Mouse (Mus musculus) embryonic facial prominence, embryonic 12.5 days (tissue): Measurements from ENCODE around the gene Erfe. TPM values are rescaled to one million over a fixed set of nuclear protein-coding genes. Genes with fewer than 3 reads are reported as not detected.

Experiments used
- ATAC-seq: fragments of 200-750 bp; cut with Nextera tagmentation; 2 replicates; pipeline ENCODE4 v1.8.0; 2017; ENCODE audit not compliant: insufficient number of reproducible peaks, insufficient read depth, low FRiP score, low TSS enrichment
- H3K27ac ChIP-seq: fragments of 300-500 bp; sonication (generic); 2 replicates; pipeline ENCODE4 v1.5.1; 2016; ENCODE audit warnings: mild to moderate bottlenecking
- H3K27me3 ChIP-seq: fragments of 300-500 bp; sonication (generic); 2 replicates; pipeline ENCODE4 v1.6.1; 2016; ENCODE audit warnings: mild to moderate bottlenecking, moderate library complexity
- H3K36me3 ChIP-seq: fragments of 300-500 bp; sonication (generic); 2 replicates; pipeline ENCODE4 v1.6.1; 2016; ENCODE audit warnings: mild to moderate bottlenecking
- H3K4me1 ChIP-seq: fragments of 300-500 bp; sonication (generic); 2 replicates; pipeline ENCODE4 v1.6.1; 2016
- H3K4me2 ChIP-seq: fragments of 300-500 bp; sonication (generic); replicated peaks from 2 replicates; pipeline ENCODE4 v1.6.1; 2016; ENCODE audit warnings: mild to moderate bottlenecking, moderate library complexity
- H3K4me3 ChIP-seq: fragments of 300-500 bp; sonication (generic); 2 replicates; pipeline ENCODE4 v1.5.1; 2016; ENCODE audit warnings: mild to moderate bottlenecking
- H3K9ac ChIP-seq: fragments of 300-500 bp; sonication (generic); 2 replicates; pipeline ENCODE4 v1.6.1; 2016; ENCODE audit warnings: mild to moderate bottlenecking, moderate library complexity
- H3K9me3 ChIP-seq: fragments of 300-500 bp; sonication (generic); 2 replicates; pipeline ENCODE4 v1.6.1; 2016; ENCODE audit warnings: mild to moderate bottlenecking, moderate library complexity
- WGBS: fragments of 180-500 bp; shearing (Covaris S2); methylation state at CpG from one replicate; pipeline ENCODE4 v1.1.7; 2016; 5-methylcytosine and 5-hydroxymethylcytosine counted together
- polyA plus RNA-seq: library from polyadenylated mRNA; unstranded; fragments of >200 nt; fragmentation: Nextera tagmentation; extraction: Ambion mirVana; gene quantifications from 2 replicates; pipeline ENCODE4 v1.2.1, GENCODE M21; 2016

Gene Erfe
- polyA plus RNA-seq, 1 experiment from 2014 or later, result 1.8 TPM

GRCm38 (mm10) chr1:91413030-91413506 lies 46.8 kb downstream of the Erfe start:
- WGBS, result 2% methylated on average over 34 of the region's 34 CpGs
- ATAC-seq, result peak; percentile 91
- Histone ChIP-seq H3K4me1 (peaks cover 22% of the 10 kb centered on the region), H3K4me2 (peak overlapping the region; percentile 95), H3K9me3 (no peaks in the 10 kb centered on the region), H3K4me3 (peak overlapping the region; percentile 61), H3K36me3 (no peaks in the 10 kb centered on the region), H3K27ac (peak overlapping the region; percentile 92), H3K27me3 (0 out of 2 replicates have a peak, but pooled peaks cover 5% of the 10 kb centered on the region), H3K9ac (peak overlapping the region; percentile 72)

- WGBS, result under 1% methylated on average over 14 of the region's 14 CpGs
- peaks cover 22% of the 10 kb centered on the region for H3K4me1 ChIP-seq
Measured at GRCm38 (mm10) chr1:91413536-91413897, 47.3 kb downstream of the Erfe start.

DNA sequence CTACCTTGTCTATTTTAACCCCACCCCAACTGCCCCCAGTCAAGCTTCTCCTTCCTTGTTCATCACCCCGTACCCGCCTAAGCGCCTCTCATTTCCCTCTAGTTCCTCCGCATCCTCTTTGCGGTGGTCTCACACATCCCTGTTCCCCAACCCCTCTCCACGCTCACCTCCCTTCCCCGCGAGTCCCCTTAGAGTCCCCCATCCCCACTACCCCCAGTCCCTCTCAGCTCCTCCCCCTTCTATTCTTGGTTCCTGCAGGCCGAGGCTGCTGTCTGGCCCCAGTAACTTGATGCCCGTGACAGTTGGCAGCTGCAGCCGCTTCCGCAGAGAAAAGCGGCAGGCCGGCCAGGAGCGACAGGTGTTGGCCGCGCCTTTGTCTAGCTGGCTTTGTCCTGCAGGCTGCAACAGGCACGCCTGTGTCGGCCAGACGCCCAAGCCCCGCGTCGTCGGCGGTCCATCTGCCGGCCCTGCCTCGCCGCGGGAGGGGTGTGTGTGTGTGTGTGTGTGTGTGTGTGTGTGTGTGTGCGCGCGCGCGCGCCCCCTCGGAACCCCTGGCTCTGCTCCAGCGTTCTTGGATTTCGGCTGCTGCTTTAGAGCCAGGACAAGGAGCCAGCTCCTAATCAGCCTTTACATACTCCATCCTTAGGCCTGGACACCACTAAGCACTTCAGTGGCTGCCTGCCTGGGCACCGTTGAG lies 47.8 kb downstream of the Erfe start, which contains the start of gene Hes6:
Gene Hes6, minus strand, starts transcription at position 141 of the 697 bp plus-strand sequence.
- Histone ChIP-seq H3K27me3 (0 out of 2 replicates have a peak, but pooled peaks cover 5% of the 10 kb centered on the region), H3K4me1 (peaks cover 22% of the 10 kb centered on the region), H3K36me3 (no peaks in the 10 kb centered on the region), H3K9me3 (no peaks in the 10 kb centered on the region), H3K9ac (peak within 1 kb of the TSS; percentile 72), H3K27ac (peak within 1 kb of the TSS; percentile 92), H3K4me3 (peak within 1 kb of the TSS; percentile 61), H3K4me2 (peak within 1 kb of the TSS; percentile 95)
- under 1% methylated on average over 29 of the region's 39 CpGs for WGBS
- ATAC-seq, result peak; percentile 54

More at GRCm38 (mm10) chr1:91413536-91413897, 47.3 kb downstream of the Erfe start:
- Histone ChIP-seq H3K4me3 (peak overlapping the region; percentile 61), H3K9me3 (no peaks in the 10 kb centered on the region), H3K27ac (peak overlapping the region; percentile 92), H3K9ac (peak overlapping the region; percentile 7), H3K4me2 (peak overlapping the region; percentile 95), H3K36me3 (no peaks in the 10 kb centered on the region), H3K27me3 (0 out of 2 replicates have a peak, but pooled peaks cover 5% of the 10 kb centered on the region)
- 0 out of 2 replicates have a peak, but pooled peaks have one; percentile 3 for ATAC-seq

GRCm38 (mm10) chr1:91414903-91415302 lies 48.7 kb downstream of the Erfe start:
- no peak for ATAC-seq
- Histone ChIP-seq H3K4me2 (peak overlapping the region; percentile 95; the same call in 1 of the 2 replicates), H3K9me3 (no peaks in the 10 kb centered on the region), H3K27ac (peak overlapping the region; percentile 92), H3K9ac (peak overlapping the region; percentile 7; the same call in 1 of the 2 replicates), H3K4me3 (no peak overlapping the region), H3K4me1 (peaks cover 22% of the 10 kb centered on the region), H3K27me3 (0 out of 2 replicates have a peak, but pooled peaks cover 5% of the 10 kb centered on the region), H3K36me3 (no peaks in the 10 kb centered on the region)
- WGBS, result 49% methylated on average over 4 of the region's 4 CpGs

- ATAC-seq, result no peak
- 81% methylated on average over 5 of the region's 5 CpGs for WGBS
- no peak overlapping the region for H3K4me3 ChIP-seq
- H3K4me2 ChIP-seq, result no peak overlapping the region
- H3K4me1 ChIP-seq, result peaks cover 22% of the 10 kb centered on the region
- H3K27me3 ChIP-seq, result 0 out of 2 replicates have a peak, but pooled peaks cover 5% of the 10 kb centered on the region
- peak overlapping the region; percentile 92; the same call in 1 of the 2 replicates for H3K27ac ChIP-seq
- H3K36me3 ChIP-seq, result no peaks in the 10 kb centered on the region
- H3K9me3 ChIP-seq, result no peaks in the 10 kb centered on the region
- no peak overlapping the region for H3K9ac ChIP-seq
Measured at GRCm38 (mm10) chr1:91415311-91415710, 49.1 kb downstream of the Erfe start.

DNA sequence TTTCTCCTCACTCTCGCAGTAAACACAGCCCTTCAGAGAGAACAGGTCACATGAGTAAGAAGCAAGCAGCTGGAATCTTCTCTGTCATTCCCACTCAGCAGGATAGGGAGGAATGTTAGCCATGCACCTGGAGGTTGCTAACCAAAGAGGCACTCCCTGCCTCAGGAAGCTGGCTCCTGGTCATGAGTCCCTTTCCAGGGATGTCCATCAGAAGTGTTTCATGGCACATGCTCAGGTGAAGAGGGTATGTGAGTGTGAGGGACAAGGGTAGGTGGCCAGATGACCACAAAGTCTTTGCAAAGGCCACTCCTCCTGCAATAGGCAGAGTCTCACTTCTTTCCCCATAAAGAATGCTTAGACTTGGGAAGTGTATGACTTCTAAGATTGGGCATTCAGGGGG lies 51.8 kb downstream of the Erfe start:
- no peak for ATAC-seq
- 69% methylated on average over 1 of the region's 1 CpGs for WGBS

GRCm38 (mm10) chr1:91419862-91420600 lies 53.8 kb downstream of the Erfe start:
- no peak overlapping the region for H3K4me3 ChIP-seq
- H3K27me3 ChIP-seq, result no peaks in the 10 kb centered on the region
- 0 out of 2 replicates have a peak, but pooled peaks cover 3% of the 10 kb centered on the region for H3K36me3 ChIP-seq
- no peak for ATAC-seq
- no peak overlapping the region for H3K27ac ChIP-seq
- H3K4me2 ChIP-seq, result no peak overlapping the region
- no peak overlapping the region for H3K9ac ChIP-seq
- H3K9me3 ChIP-seq, result no peaks in the 10 kb centered on the region
- 63% methylated on average over 10 of the region's 10 CpGs for WGBS
- H3K4me1 ChIP-seq, result peaks cover 5% of the 10 kb centered on the region

More for the DNA sequence above, 51.8 kb downstream of the Erfe start:
- Histone ChIP-seq H3K4me2 (no peak overlapping the region), H3K36me3 (no peaks in the 10 kb centered on the region), H3K4me3 (no peak overlapping the region), H3K27ac (no peak overlapping the region), H3K9ac (no peak overlapping the region), H3K4me1 (peaks cover 12% of the 10 kb centered on the region), H3K27me3 (no peaks in the 10 kb centered on the region), H3K9me3 (no peaks in the 10 kb centered on the region)

DNA sequence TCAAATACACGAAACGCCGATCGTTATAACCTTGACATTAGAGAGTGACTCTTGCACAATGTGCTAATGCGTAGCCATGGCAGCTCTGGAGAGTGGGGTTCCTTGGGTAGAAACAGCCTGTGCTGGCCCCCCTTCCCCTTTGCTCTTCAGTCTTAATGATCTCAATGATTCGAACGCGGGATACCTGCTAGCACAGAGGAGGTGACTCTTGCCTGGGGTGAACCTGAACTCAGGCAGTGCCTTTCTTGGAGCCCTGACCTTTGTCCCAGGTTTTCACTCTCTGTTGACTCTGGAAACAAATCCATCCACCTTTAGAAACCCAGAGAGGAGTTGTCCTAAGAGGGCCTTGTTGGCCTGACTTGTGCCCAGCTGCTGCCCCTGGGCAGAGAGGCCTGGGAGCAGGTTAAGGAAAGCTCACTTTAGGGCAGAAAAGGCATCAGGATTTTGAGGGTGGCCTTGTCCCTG lies 54.4 kb downstream of the Erfe start:
- H3K27me3 ChIP-seq, result no peaks in the 10 kb centered on the region

More for the DNA sequence above, 54.4 kb downstream of the Erfe start:
- Histone ChIP-seq H3K27ac (no peak overlapping the region), H3K9me3 (no peaks in the 10 kb centered on the region), H3K36me3 (0 out of 2 replicates have a peak, but pooled peaks cover 3% of the 10 kb centered on the region), H3K4me1 (no peaks in the 10 kb centered on the region), H3K4me3 (no peak overlapping the region), H3K4me2 (no peak overlapping the region), H3K9ac (no peak overlapping the region)
- WGBS, result 94% methylated on average over 8 of the region's 8 CpGs
- no peak for ATAC-seq

Other genes with a start within 250 kb of the Erfe start
- 1.4 and 1.5 TPM in 2 replicates for gene Rbm44, start 221.3 kb upstream of the Erfe start, polyA plus RNA-seq
- 1.2 and 1.9 TPM in 2 replicates for gene Ramp1, start 186.6 kb upstream of the Erfe start, polyA plus RNA-seq
- gene Ube2f, start 116.1 kb upstream of the Erfe start, polyA plus RNA-seq, result 72.4 and 72.9 TPM in 2 replicates
- gene Scly, start 68.1 kb upstream of the Erfe start, polyA plus RNA-seq, result 12.3 and 14.2 TPM in 2 replicates
- gene Espnl, start 44.4 kb upstream of the Erfe start, polyA plus RNA-seq, result 0.18 and 0.23 TPM in 2 replicates
- gene Klhl30, start 15.4 kb upstream of the Erfe start, polyA plus RNA-seq, result 0.46 and 1.3 TPM in 2 replicates
- gene Ilkap, start 32.4 kb downstream of the Erfe start, polyA plus RNA-seq, result 171 and 174 TPM in 2 replicates
- 134 and 139 TPM in 2 replicates for gene Hes6, start 47.6 kb downstream of the Erfe start, polyA plus RNA-seq
- gene Per2, start 92.9 kb downstream of the Erfe start, polyA plus RNA-seq, result 2.5 TPM in 2 replicates
- 12.4 and 14.1 TPM in 2 replicates for gene Traf3ip1, start 128.2 kb downstream of the Erfe start, polyA plus RNA-seq
- 9.0 and 9.2 TPM in 2 replicates for gene Asb1, start 174.1 kb downstream of the Erfe start, polyA plus RNA-seq